Mouse (Mus musculus) cortical plate, adult 2 months (tissue): ENCODE data around the gene Ccl26. TPM values are rescaled to one million over a fixed set of nuclear protein-coding genes. Genes with fewer than 3 reads are reported as not detected.

Source experiments
- H3K27ac ChIP-seq: fragments of 200-500 bp; 2 replicates; pipeline ENCODE4 v1.5.1; 2012; ENCODE audit warnings: low read length, control low read depth, inconsistent platforms; ENCODE audit not compliant: insufficient read depth
- H3K4me1 ChIP-seq: fragments of 200-500 bp; 2 replicates; pipeline ENCODE4 v1.6.1; 2011; ENCODE audit warnings: low read length; ENCODE audit not compliant: control insufficient read depth, insufficient read depth
- H3K4me3 ChIP-seq: fragments of 200-500 bp; 2 replicates; pipeline ENCODE4 v1.5.1; 2011; ENCODE audit warnings: mild to moderate bottlenecking, low read length, control low read depth; ENCODE audit not compliant: insufficient read depth
- CTCF ChIP-seq: fragments of 200-500 bp; IDR thresholded peaks from 2 replicates; pipeline ENCODE4 v1.5.1; 2011; ENCODE audit warnings: mild to moderate bottlenecking, control low read depth, low read length; ENCODE audit not compliant: insufficient read depth; ENCODE audit errors: extremely low read depth
- POLR2A ChIP-seq: fragments of 200-500 bp; IDR thresholded peaks from 2 replicates; pipeline ENCODE4 v1.6.1; 2011; ENCODE audit warnings: mild to moderate bottlenecking, low read length, control low read depth; ENCODE audit not compliant: insufficient read depth; ENCODE audit errors: extremely low read depth
- polyA plus RNA-seq: library from polyadenylated mRNA; depleted of rRNA; stranded (reverse); fragments of >200 nt; gene quantifications from 2 replicates; pipeline ENCODE4 v1.2.3, GENCODE M21; 2012

Gene Ccl26
- polyA plus RNA-seq, 1 experiment = not detected

DNA sequence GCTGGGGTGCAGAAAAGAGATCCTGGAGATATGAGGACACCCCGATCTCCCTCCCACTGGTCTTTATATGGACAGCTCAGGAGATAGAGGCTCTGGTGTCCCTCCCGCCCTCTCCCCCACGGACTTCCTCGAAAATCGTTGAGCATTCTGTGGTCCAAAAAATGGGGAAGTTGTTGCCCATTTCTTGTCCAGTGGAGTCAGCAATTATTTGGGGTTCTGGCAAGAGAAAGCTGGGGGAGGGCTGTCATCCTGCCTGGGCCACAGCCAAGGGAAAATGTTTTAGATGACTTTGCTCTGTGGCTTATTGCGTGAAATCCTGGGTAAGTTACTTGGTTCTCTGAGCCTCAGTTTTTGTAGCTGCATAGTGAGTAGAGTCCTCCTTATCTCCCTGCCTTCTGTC, 9.6 kb upstream of the Ccl26 start, which contains the start of gene Ccl24:
TSS of gene Ccl24 (minus strand) at position 44 of the 400 bp plus-strand sequence.
- Histone ChIP-seq H3K27ac (no peak within 1 kb of the TSS), H3K4me3 (no peak within 1 kb of the TSS), H3K4me1 (0 out of 2 replicates have a peak, but pooled peaks cover 1% of the 10 kb centered on the region)
- TF ChIP-seq CTCF (no peak), POLR2A (no peak)

DNA sequence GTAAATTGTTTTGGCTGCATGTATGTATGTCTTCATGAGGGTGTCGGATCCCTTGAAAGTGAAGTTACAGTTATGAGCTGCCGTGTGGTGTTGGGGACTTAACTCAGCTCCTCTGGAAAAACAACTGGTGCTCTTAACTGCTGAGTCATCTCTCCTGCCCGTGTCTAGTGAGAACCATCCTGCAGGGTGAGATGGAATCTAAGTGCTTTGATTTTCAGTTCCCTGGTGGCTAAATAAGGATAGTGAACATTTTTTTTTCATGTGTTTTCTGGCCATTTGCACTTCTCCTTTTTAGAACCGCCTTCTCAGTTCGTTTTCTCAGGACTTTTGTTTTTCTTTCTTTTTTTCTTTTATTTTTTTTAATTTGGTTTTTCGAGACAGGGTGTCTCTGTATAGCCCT, 5.3 kb upstream of the Ccl26 start:
- Histone ChIP-seq H3K4me1 (0 out of 2 replicates have a peak, but pooled peaks cover 1% of the 10 kb centered on the region), H3K4me3 (no peak overlapping the region)
- TF ChIP-seq CTCF (no peak), POLR2A (no peak)

DNA sequence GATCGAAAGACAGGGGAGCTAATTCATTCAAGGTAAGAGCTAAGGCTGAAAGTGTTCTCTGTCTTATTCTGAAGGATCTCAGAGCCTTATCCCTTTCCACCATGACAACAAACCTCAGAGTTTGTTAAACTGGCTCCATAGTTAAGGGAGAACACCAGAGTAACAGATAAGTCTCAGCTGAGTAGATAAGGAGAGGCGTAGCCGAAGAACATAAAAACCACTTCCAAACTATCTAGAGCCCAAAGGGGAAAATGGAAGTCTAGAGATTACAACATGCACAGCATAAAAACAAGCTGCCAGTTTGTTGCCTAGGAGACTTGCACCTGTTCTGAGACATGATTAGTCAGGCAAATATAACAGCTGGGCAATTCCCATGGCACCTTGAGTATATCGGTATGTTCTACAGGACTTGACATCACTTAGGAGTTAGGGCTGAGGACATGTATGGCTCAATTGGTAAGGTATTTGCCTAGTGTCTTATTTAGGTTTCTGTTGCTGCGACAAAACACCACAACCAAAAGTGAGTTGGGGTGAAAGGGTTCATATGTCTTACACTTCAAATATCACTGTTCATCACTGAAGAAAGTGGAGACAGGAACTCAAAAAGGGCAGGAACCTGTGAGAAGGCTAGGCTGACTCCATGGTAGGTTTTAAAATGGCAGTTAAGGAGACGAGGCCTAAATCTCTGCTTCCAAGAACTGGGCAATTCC, 4.3 kb upstream of the Ccl26 start:
- Histone ChIP-seq H3K27ac (no peak overlapping the region), H3K4me1 (0 out of 2 replicates have a peak, but pooled peaks cover 1% of the 10 kb centered on the region), H3K4me3 (no peak overlapping the region)
- TF ChIP-seq POLR2A (no peak), CTCF (no peak)

More for the DNA sequence above, 5.3 kb upstream of the Ccl26 start:
- no peak overlapping the region; the same call in 1 of the 2 replicates for H3K27ac ChIP-seq

DNA sequence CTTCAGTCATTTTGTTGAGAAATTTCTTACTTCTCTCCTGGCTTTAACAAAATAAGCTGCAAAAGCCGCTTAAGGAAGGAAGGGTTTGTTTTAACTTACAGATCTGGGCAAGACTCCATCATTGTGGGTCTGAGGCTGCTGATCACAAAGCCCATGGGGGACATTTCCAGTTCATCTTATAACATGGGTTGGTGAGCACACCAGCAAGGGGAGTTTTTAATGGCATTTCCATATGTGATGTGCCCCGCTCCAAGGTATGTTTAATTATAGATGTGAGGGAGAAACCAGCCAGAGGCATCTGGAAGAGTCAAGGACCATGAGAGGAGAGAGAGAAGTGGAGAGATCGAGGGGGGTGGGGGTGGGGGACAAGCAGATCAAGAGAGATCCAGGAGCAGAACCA, 5.7 kb downstream of the Ccl26 start:
- Histone ChIP-seq H3K4me1 (no peaks in the 10 kb centered on the region), H3K27ac (no peak overlapping the region), H3K4me3 (no peak overlapping the region)
- TF ChIP-seq CTCF = no peak

DNA sequence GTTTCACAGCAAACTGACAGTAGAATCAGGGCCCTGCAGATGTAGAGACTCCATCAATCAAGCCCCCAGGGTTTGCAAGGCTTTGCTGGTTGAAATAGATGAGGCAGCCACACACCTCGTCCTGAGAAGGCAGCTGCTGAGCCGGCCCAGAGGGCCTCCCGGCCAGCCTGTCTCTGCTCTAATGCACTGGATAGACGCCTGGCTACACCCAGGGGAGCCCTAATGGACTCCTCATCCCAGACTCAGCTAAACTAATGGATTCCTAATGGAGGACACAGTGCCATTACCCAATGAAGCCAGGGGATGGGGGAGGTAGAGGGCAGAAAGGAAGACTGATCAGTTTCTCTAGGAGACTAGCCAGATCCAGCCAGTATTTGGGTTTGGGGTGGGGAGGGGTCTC, 6.3 kb downstream of the Ccl26 start:
- TF ChIP-seq POLR2A = no peak
- TF ChIP-seq CTCF = no peak
- Histone ChIP-seq H3K27ac (0 out of 2 replicates have a peak overlapping the region, but pooled peaks have one; percentile 37), H3K4me1 (no peaks in the 10 kb centered on the region), H3K4me3 (no peak overlapping the region)

DNA sequence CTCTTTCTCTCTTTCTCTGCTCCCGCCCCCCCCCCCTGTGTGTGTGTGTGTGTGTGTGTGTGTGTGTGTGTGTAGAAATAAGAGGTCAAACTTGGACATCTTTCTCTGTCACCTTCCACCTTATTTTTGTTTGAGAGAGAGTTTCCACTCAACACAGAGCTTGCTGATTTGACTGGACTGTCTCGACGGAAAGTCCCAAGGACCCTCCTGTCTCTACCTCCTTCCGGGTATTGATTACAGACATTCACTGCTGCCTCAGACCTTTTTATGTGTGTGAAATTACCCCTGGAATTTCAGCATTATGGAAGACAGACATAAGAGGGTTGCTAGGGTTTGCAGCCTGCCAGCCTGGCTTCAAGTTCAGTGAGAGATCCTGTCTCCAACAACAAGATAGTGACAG, 7.1 kb downstream of the Ccl26 start:
- Histone ChIP-seq H3K4me3 (no peak overlapping the region), H3K27ac (no peak overlapping the region), H3K4me1 (no peaks in the 10 kb centered on the region)
- TF ChIP-seq POLR2A (no peak), CTCF (no peak)

DNA sequence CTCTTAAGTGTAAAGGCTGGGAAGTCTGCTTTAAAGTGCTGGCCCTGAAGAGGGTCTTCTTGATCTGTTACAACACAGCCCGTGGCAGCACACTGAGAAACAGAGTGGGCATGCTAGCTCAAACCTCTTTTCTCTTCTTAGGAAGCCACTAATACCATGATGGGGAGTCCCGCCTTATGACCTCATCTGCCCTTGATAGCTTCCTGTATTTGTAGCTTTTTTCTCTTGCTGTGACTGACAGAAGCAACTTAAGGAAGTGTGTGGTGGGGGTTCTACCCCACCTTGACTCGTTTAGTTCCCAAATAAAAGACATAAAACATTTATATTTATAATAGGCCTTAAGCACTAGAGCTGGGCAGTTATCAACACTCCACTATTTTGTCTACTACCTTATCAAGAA, 11.8 kb downstream of the Ccl26 start:
- TF ChIP-seq POLR2A (no peak), CTCF (no peak)

DNA sequence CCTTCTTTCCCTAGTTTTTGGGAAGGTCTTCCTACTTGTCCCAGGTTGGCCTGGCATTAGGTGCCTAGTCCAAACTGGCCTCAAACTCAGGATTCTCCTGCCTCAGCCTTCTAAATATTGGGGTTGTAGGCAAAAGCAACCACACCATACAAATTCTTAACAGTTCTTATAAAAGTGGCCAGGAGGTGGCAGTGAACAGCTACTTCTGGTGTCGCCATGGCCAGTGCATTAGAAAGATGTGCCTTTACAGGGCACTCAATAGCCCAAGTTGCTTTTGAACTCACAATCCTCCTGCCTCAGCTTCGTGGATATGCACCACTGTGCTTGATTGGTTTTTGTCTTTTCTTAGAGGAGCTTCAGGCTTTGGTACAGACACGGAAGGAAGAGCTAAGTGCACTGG, 12.5 kb downstream of the Ccl26 start:
- Histone ChIP-seq H3K4me1 (no peaks in the 10 kb centered on the region), H3K27ac (no peak overlapping the region), H3K4me3 (no peak overlapping the region)
- TF ChIP-seq CTCF = peak; percentile 58
- no peak for TF ChIP-seq POLR2A

More for the DNA sequence above, 11.8 kb downstream of the Ccl26 start:
- no peak overlapping the region for H3K4me3 ChIP-seq
- no peaks in the 10 kb centered on the region for H3K4me1 ChIP-seq
- no peak overlapping the region for H3K27ac ChIP-seq

DNA sequence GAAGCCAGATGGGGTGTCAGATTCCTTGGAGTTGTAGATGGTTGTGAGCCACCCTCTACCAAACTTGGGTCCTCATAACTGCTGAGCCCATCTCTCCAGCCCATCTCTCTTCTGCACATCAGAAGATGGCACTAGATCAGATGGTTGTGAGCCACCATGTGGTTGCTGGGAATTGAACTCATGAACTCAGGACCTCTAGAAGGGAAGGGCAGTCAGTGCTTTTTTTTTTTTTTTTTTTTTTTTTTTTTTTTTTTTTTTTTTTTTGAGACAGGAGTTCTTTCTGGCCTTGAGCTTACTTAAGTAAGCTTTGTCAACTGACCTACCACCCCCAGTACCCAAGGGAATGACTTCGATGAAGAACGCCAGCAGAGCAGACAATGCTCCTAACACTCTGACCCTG, 15.4 kb downstream of the Ccl26 start:
- TF ChIP-seq POLR2A (no peak), CTCF (no peak)
- Histone ChIP-seq H3K27ac (no peak overlapping the region), H3K4me3 (no peak overlapping the region), H3K4me1 (no peaks in the 10 kb centered on the region)

DNA sequence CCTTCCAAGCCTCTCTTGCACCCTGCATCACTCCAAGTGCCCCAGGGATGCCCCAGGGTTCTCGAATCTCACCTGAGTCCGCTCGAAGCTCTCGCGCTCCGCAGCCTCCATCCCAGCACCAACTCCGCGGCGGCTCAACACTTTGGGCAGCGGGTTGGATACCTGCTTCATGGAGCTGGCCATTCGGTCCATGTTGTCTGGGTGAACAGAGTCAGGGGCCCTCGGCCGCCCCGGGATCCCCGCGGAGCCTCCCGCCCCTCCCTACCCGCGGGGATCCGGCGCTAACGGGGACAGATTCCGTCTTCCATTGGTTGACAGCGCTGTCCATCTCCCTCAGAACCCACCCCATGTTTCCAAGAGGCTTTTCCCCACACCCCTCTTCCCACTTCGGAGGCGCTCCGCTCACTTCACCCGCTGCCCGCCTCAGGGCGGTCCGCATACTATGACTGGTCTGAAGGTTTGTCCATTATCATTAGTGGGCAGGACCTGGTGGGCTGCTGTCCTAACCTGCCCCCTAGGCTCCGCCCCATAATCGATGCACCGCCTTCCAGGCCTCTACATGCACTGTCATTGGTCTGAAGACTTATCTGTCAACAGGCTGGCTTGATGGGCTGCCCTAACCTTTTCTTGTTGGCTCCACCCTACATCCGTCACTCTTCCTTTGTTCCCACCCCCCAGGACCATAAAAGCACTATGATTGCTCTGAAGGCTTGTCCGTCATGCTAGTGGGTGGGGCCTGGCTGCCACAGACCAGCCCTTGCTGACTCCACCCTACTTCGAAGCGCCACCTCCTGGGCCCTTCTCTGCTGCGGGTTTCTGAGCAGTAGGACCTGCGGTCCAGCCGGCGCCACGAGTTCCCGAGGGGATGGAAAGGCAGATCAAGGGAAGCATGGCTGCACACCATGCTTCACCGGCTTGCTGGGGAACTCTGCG, 18.2 kb downstream of the Ccl26 start, which contains the start of gene Hip1:
TSS of gene Hip1 (minus strand) at position 256 of the 933 bp plus-strand sequence.
- no peaks in the 10 kb centered on the region for H3K4me1 ChIP-seq
- peak within 1 kb of the TSS; percentile 17 for H3K27ac ChIP-seq
- TF ChIP-seq CTCF (peak; percentile 24; the same call in 1 of the 2 replicates), POLR2A (peak; percentile 84)
- peak within 1 kb of the TSS; percentile 77 for H3K4me3 ChIP-seq
